Mouse (Mus musculus) layer of hippocampus, postnatal 10 days (tissue): ENCODE results near the gene Themis2. TPM values are rescaled to one million over a fixed set of nuclear protein-coding genes. Genes with fewer than 3 reads are reported as not detected.
A peak's percentile ranks its signal among the peaks of the same experiment; 100 is the strongest.
"Not testable (repeated sequence)": the region's sequence is repeated elsewhere in the genome, so short reads cannot be mapped to it uniquely, and the experiment has no call there.

Experiments used
- DNase-seq, 2 experiments: peaks; one replicate each; pipeline ENCODE4 v3.0.0; 2021; ENCODE audit warnings: low spot score in 2 of 2
- total RNA-seq, 2 experiments: library from RNA; stranded (reverse); gene quantifications; 2 replicates each; pipeline ENCODE4 v1.2.3; 2021

Themis2 gene
- total RNA-seq, 2 experiments from 2014 or later: 0.71 to 0.87 TPM

GRCm38 (mm10) chr4:132757633-132758351 is 38.4 kb downstream of the Themis2 start:
- DNase-seq: no peak

- DNase-seq: peak; percentile 64 to 75
Observed at GRCm38 (mm10) chr4:132756974-132757373, 39.2 kb downstream of the Themis2 start, which contains the start of gene Smpdl3b. Smpdl3b (minus strand) TSS chr4:132757252.

DNA sequence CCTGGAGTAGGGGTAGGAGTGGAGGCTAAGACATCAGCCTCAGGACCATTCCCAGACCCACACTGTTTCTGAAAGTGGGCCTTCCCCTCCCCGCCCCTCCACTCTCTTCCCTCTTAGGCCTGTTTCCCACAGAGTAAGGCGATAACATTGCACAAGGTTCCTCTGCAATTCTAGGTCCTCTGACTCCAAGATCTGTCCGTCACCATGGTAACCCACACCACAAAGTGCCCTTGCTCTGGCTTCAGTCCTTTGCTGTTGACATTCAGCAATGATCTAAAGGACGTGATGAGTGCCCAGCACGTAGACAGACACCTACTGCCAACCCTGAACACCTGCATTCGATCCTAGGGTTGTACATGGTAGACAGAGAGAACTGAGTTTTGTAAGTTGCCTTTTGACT is 43.2 kb downstream of the Themis2 start:
- DNase-seq: no peak

DNA sequence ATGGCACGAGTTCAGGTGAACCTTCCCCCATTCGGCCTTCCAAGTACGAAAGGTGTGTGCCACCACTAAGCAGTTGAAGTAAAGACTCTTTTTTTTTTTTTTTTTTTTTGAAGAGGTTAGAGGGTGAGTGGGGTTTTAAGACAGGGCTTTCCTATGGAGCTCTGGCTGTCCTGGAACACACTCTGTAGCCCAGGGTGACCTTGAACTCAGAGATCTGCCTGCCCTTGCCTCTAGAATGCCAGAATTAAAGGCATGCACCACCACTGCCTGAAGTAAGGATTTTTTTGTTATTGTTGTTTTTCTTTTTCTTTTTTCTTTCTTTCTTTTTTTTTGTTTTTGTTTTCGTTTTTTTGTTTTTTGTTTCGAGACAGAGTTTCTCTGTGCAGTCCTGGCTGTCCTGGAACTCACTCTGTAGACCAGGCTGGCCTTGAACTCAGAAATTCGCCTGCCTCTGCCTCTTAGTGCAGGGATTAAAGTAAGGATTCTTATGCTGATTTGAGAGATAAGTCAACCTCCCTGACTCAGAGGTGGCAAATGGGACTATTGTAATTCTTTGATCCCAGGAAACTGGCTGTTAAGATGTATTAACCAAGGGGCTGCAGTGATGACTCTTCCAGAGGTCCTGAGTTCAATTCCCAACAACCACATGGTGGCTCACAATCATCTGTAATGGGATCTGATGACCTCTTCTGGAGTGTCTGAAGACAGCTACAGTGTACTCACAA is 46.8 kb downstream of the Themis2 start:
- no peak for DNase-seq

DNA sequence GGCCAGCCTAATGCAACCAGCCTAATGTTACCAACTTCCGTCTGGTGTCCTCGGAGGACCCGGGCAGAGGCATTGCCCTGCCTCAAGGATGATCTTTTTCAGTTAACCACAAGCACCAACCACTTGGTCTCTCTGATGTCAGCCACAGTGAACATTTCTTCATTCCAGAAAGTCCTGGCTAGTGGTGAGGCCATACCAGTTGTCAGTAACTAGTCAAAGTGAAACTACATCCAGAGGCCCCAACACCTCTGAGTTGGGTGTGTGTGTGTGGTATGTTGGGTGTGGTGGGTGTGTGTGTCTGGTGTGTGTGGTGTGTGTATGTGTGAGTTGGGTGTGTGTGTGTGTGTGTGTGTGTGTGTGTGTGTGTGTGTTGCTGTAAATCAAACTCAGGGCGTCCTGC is 47.4 kb downstream of the Themis2 start:
- DNase-seq: no peak

GRCm38 (mm10) chr4:132747664-132748259 is 48.4 kb downstream of the Themis2 start:
- DNase-seq: no peak

- no peak for DNase-seq
Observed at GRCm38 (mm10) chr4:132746911-132747517, 49.2 kb downstream of the Themis2 start.

GRCm38 (mm10) chr4:132743992-132744911 is 51.9 kb downstream of the Themis2 start:
- DNase-seq: peak; percentile 34 to 47

GRCm38 (mm10) chr4:132741491-132741890 is 54.7 kb downstream of the Themis2 start:
- no peak for DNase-seq

- not testable (repeated sequence) for DNase-seq
Observed at GRCm38 (mm10) chr4:132737154-132737553, 59.0 kb downstream of the Themis2 start.

DNA sequence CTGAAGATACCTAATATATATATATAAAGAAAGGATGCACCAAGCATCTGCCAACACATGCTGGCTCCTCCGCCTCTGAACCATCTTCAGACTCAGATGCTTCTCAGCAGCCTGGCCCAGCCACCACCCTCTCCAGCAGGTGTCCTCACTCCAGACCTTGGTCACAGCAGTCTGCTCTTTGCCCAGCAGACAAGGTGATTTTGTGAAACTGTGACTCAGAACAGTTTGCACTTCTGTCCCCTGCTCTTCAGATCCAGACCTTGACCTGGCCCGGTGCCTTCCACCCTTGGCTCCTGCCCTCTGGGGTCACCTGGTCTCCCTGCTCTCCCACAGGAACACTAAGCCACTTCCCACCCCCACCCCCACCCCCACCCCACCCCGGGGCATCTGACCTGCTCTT is 60.3 kb downstream of the Themis2 start:
- no peak for DNase-seq

GRCm38 (mm10) chr4:132735389-132735788 is 60.8 kb downstream of the Themis2 start:
- DNase-seq: no peak

GRCm38 (mm10) chr4:132734766-132735165 is 61.4 kb downstream of the Themis2 start:
- DNase-seq: no peak

DNA sequence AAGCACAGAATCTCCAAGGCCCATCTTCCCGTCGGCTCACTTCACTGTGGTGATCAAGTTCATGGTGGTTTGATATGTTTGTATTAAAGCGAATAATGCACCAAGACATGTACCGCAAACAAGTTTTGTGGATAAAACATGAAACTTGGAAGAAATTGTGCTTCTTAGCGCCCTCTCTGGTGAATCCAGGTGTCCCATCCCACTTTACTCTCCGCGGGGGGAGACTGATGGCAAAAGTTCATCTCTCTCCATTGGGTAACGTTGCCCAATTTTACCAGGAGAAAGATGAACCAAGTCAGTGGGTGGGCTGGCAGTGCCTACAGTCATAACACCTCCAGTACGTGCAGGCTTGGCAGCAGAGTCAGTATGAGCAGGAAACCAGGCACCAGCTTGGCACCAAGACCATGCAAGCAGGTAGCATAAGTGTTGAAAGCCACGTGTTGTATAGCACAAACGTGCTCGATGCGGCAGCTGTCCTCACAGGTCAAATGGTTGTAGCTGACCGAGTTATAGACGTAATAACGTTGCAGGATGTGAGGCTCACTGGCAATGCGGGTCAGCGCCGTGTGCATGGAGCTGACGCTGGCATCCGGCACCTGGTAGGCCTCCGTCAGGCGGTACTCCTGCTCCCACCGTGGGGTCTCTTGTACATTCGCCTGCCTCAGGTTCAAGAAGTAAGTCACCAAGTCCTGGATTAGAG is 63.0 kb downstream of the Themis2 start:
- DNase-seq: no peak

DNA sequence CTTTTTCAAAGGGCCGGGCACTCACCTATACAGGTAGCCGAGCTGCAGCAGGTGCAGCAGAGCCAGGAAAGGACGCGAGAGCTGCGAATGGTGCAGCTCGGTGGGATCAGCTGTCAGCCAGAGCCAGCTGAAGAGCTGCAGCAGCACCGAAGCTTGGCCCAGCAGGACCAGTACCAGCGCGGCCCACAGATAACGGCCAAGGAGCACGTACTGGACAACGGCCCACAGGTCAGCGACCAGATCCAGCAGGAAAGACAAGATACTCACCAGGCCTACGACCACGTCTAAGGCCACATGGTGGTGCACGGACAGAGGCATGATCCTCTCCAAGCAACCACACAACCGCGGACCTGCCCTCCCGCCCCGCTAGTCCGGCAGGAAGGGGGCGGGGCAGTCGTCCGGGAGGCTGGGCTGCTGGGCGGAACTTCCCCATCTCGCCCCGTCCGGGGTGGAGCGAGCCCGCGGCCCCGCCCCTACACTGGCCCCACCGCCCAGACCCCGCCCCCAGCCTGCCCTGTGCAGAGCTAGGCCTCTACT is 64.0 kb downstream of the Themis2 start, which contains the start of gene Xkr8:
Gene Xkr8 (minus strand): TSS at position 399 of the 537 bp plus-strand sequence.
- DNase-seq: peak; percentile 73 to 87
